Comparison of ENCODE assay signal across 17 mouse cellular contexts in genomic region chr17:35103221-35103690, GRCm38 (mm10). TPM values are rescaled to one million over a fixed set of nuclear protein-coding genes. Genes with fewer than 3 reads are reported as not detected.
DNase-seq lines count a peak whose midpoint lies in the region; ATAC-seq lines count a peak whose summit lies in the region.
"Had no signal": no experiment of that assay in that cellular context is flagged by ENCODE, and none has a peak within 500 bp of the region (broad histone marks: within the 10 kb centered on the region; RNA-seq: fewer than 3 reads in every experiment).

No protein-coding gene starts in this region.

- 0 out of 2 replicates have a peak overlapping the region, but pooled peaks have one; percentile 15 for H3K4me3 ChIP-seq in forebrain, embryonic 10.5 days
- H3K4me3 ChIP-seq in forebrain, embryonic 16.5 days (replicated peaks; ENCODE audit: low read length), result no peak overlapping the region
- H3K4me3 ChIP-seq in midbrain, embryonic 10.5 days, result no peak overlapping the region
- H3K4me3 ChIP-seq: heart, embryonic 10.5 days; hindbrain, embryonic 15.5 days; limb, embryonic 15.5 days had no signal

- H3K27ac ChIP-seq in forebrain, embryonic 10.5 days, result no peak overlapping the region
- no peak overlapping the region for H3K27ac ChIP-seq in forebrain, embryonic 16.5 days (ENCODE audit: low read length)
- no peak overlapping the region for H3K27ac ChIP-seq in midbrain, embryonic 10.5 days (replicated peaks)
- H3K27ac ChIP-seq: heart, embryonic 10.5 days; hindbrain, embryonic 15.5 days; limb, embryonic 15.5 days had no signal

- no peak overlapping the region for H3K4me2 ChIP-seq in forebrain, embryonic 16.5 days (ENCODE audit: low read length)
- H3K4me2 ChIP-seq: hindbrain, embryonic 15.5 days; limb, embryonic 15.5 days had no signal

- ATAC-seq in forebrain, embryonic 16.5 days, result no peak
- ATAC-seq: forebrain, embryonic 14.5 days had no signal

- H3K4me1 ChIP-seq in forebrain, embryonic 10.5 days, result peaks cover 11% of the 10 kb centered on the region
- H3K4me1 ChIP-seq in forebrain, embryonic 16.5 days (replicated peaks; ENCODE audit: control insufficient read depth, insufficient read depth, low read length), result no peaks in the 10 kb centered on the region
- H3K4me1 ChIP-seq in midbrain, embryonic 10.5 days, result peaks cover 12% of the 10 kb centered on the region

- no peak for DNase-seq in forebrain, embryonic 10.5 days (ENCODE audit: extremely low spot score, low spot score)
- peak; percentile 19 to 44 for DNase-seq in spleen, postnatal 36 days (ENCODE audit: low spot score in 2 of 2)
- no peak for DNase-seq in spleen, adult 12 weeks (ENCODE audit: low spot score)
- DNase-seq in kidney, postnatal 4 days, result peak; percentile 52 to 68
- DNase-seq in adrenal gland, adult 8-10 months, result no peak
- DNase-seq in midbrain, embryonic 10.5 days (ENCODE audit: low spot score), result no peak
- no peak for DNase-seq in cerebellum, adult 8-10 months
- DNase-seq: layer of hippocampus, postnatal 36 days had no signal

- H3K36me3 ChIP-seq in forebrain, embryonic 10.5 days (replicated peaks), result peaks cover 56% of the 10 kb centered on the region
- H3K36me3 ChIP-seq in forebrain, embryonic 16.5 days (ENCODE audit: control insufficient read depth, insufficient read depth), result peaks cover 18% of the 10 kb centered on the region
- peaks cover 60% of the 10 kb centered on the region for H3K36me3 ChIP-seq in midbrain, embryonic 10.5 days

- 79% methylated on average over 6 of the region's 6 CpGs for WGBS in forebrain, embryonic 10.5 days
- WGBS in forebrain, embryonic 16.5 days, result 80% methylated on average over 6 of the region's 6 CpGs
- 71% methylated on average over 6 of the region's 6 CpGs for WGBS in midbrain, embryonic 10.5 days

- H3K27me3 ChIP-seq in forebrain, embryonic 10.5 days (ENCODE audit: poor library complexity, severe bottlenecking), result no peaks in the 10 kb centered on the region
- H3K27me3 ChIP-seq in forebrain, embryonic 16.5 days (replicated peaks; ENCODE audit: control insufficient read depth, insufficient read depth, low read length), result no peaks in the 10 kb centered on the region
- H3K27me3 ChIP-seq in midbrain, embryonic 10.5 days (ENCODE audit: low read depth, poor library complexity, severe bottlenecking), result no peaks in the 10 kb centered on the region
- H3K27me3 ChIP-seq: hindbrain, embryonic 15.5 days; limb, embryonic 15.5 days had no signal

- no peak overlapping the region for H3K9ac ChIP-seq in forebrain, embryonic 16.5 days (replicated peaks; ENCODE audit: low read depth, low read length)
- H3K9ac ChIP-seq: hindbrain, embryonic 15.5 days; limb, embryonic 15.5 days had no signal

- H3K9me3 ChIP-seq in forebrain, embryonic 10.5 days, result no peaks in the 10 kb centered on the region
- H3K9me3 ChIP-seq in forebrain, embryonic 16.5 days (ENCODE audit: control insufficient read depth, low read length), result no peaks in the 10 kb centered on the region
- H3K9me3 ChIP-seq in midbrain, embryonic 10.5 days (replicated peaks), result no peaks in the 10 kb centered on the region
- H3K9me3 ChIP-seq: heart, embryonic 10.5 days; hindbrain, embryonic 15.5 days; limb, embryonic 15.5 days had no signal

RNA-seq across cellular contexts. Expression of gene Ly6g5c, which starts 4.8 kb away (rescaled TPM):
- not detected in 2 replicates for polyA plus RNA-seq in forebrain, embryonic 10.5 days (2016; fragmentation: Nextera tagmentation; extraction: Ambion mirVana)
- polyA plus RNA-seq in forebrain, embryonic 16.5 days (2015; fragmentation: Nextera tagmentation; extraction: Ambion mirVana), result not detected in 2 replicates
- not detected for total RNA-seq in adrenal gland, adult 8-10 months (2022)
- not detected in 2 replicates for polyA plus RNA-seq in midbrain, embryonic 10.5 days (2016; fragmentation: Nextera tagmentation; extraction: Ambion mirVana)
- total RNA-seq: adrenal gland, adult 18-20 months; layer of hippocampus, postnatal 36 days; megakaryocyte, adult 5-6 weeks had no signal
- polyA plus RNA-seq: embryonic facial prominence, embryonic 11.5 days; forebrain, embryonic 14.5 days; heart, embryonic 10.5 days; hindbrain, embryonic 15.5 days; limb, embryonic 15.5 days had no signal

RNA-seq across cellular contexts. Expression of gene Ly6g5b, which starts 12.0 kb away (rescaled TPM):
- 1.2 and 1.4 TPM in 2 replicates for polyA plus RNA-seq in forebrain, embryonic 10.5 days (2016; fragmentation: Nextera tagmentation; extraction: Ambion mirVana)
- polyA plus RNA-seq in forebrain, embryonic 16.5 days (2015; fragmentation: Nextera tagmentation; extraction: Ambion mirVana), result 0.62 and 1.3 TPM in 2 replicates
- total RNA-seq in adrenal gland, adult 8-10 months (2022), result under 1 TPM in 3 of 4 experiments, not detected in 1; 0.38 to 0.91 (median 0.40) TPM
- 0.99 and 1.1 TPM in 2 replicates for polyA plus RNA-seq in midbrain, embryonic 10.5 days (2016; fragmentation: Nextera tagmentation; extraction: Ambion mirVana)

RNA-seq across cellular contexts. Expression of gene Abhd16a, which starts 14.2 kb away (rescaled TPM):
- 51.8 and 52.7 TPM in 2 replicates for polyA plus RNA-seq in forebrain, embryonic 10.5 days (2016; fragmentation: Nextera tagmentation; extraction: Ambion mirVana)
- polyA plus RNA-seq in forebrain, embryonic 16.5 days (2015; fragmentation: Nextera tagmentation; extraction: Ambion mirVana), result 93.1 and 109 TPM in 2 replicates
- 100 to 1,000 TPM in 2 of 4 experiments, 10 to 100 TPM in 2; 79.4 to 124 (median 103) TPM for total RNA-seq in adrenal gland, adult 8-10 months (2022)
- 56.7 and 68.5 TPM in 2 replicates for polyA plus RNA-seq in midbrain, embryonic 10.5 days (2016; fragmentation: Nextera tagmentation; extraction: Ambion mirVana)

RNA-seq across cellular contexts. Expression of gene Ly6g6f, which starts 17.8 kb away (rescaled TPM):
- polyA plus RNA-seq in forebrain, embryonic 10.5 days (2016; fragmentation: Nextera tagmentation; extraction: Ambion mirVana), result 0.46 and 0.69 TPM in 2 replicates
- polyA plus RNA-seq in forebrain, embryonic 16.5 days (2015; fragmentation: Nextera tagmentation; extraction: Ambion mirVana), result not detected in 2 replicates
- not detected for total RNA-seq in adrenal gland, adult 8-10 months (2022)
- 0.70 and 0.86 TPM in 2 replicates for polyA plus RNA-seq in midbrain, embryonic 10.5 days (2016; fragmentation: Nextera tagmentation; extraction: Ambion mirVana)
- total RNA-seq: adrenal gland, adult 18-20 months; ES-E14; layer of hippocampus, postnatal 36 days; megakaryocyte, adult 5-6 weeks had no signal
- polyA plus RNA-seq: hindbrain, embryonic 15.5 days had no signal

RNA-seq across cellular contexts. Expression of gene Gpank1, which starts 18.0 kb away (rescaled TPM):
- 33.9 and 42.2 TPM in 2 replicates for polyA plus RNA-seq in forebrain, embryonic 10.5 days (2016; fragmentation: Nextera tagmentation; extraction: Ambion mirVana)
- 29.6 and 29.8 TPM in 2 replicates for polyA plus RNA-seq in forebrain, embryonic 16.5 days (2015; fragmentation: Nextera tagmentation; extraction: Ambion mirVana)
- 10 to 100 TPM; 12.6 to 17.9 (median 14.5) TPM for total RNA-seq in adrenal gland, adult 8-10 months (2022)
- polyA plus RNA-seq in midbrain, embryonic 10.5 days (2016; fragmentation: Nextera tagmentation; extraction: Ambion mirVana), result 33.4 and 34.5 TPM in 2 replicates

Comparison
In these comparisons a context has a peak if more than half of its experiments do, and no peak if none do; other contexts are left out.
1. DNase-seq: peak in spleen, postnatal 36 days (2 of 2) and kidney, postnatal 4 days (2 of 2); none in forebrain, embryonic 10.5 days (single experiment), spleen, adult 12 weeks (single experiment), adrenal gland, adult 8-10 months (single experiment), midbrain, embryonic 10.5 days (single experiment) and cerebellum, adult 8-10 months (single experiment).